Mouse (Mus musculus) adrenal gland, adult 18-20 months (tissue): ENCODE results near the gene Olfr1459. TPM values are rescaled to one million over a fixed set of nuclear protein-coding genes. Genes with fewer than 3 reads are reported as not detected.

ENCODE experiments used
- DNase-seq, 2 experiments: peaks; one replicate each; pipeline ENCODE4 v3.0.0; 2021 to 2022; ENCODE audit warnings: low spot score in 2 of 2
- long read RNA-seq, 2 experiments: library from polyadenylated mRNA; stranded (forward); transcript quantifications; one replicate each; pipeline ENCODE4 v2.0.0; 2021
- total RNA-seq, 2 experiments: library from RNA; stranded (reverse); gene quantifications; 1 replicate in 1 of 2; 2 replicates in 1 of 2; pipeline ENCODE4 v1.2.3; 2021

Gene Olfr1459
- total RNA-seq, result under 1 TPM; 0.03 TPM
- long read RNA-seq, experiment 1, result 0 reads
- long read RNA-seq, experiment 2, result 0 reads

DNA sequence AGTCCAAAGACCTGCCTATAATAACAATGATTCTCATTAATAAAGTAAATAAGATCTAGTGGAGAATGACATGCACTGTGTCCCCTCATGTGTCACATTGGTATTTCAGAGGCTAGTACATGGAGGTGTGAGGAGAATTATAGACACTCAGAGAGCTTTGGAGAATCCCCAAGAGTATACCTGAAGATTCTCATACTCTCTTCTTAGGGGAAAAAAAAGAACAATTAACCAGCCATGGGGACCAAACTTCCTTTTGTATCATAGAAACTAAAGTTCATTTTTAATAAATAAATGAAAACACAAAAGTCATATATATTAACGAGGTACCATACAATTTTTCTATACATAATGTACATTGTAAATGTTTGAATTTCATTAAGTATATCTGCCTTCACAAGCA is at the start of gene Olfr1459:
TSS of gene Olfr1459 (minus strand) at position 101 of the 400 bp plus-strand sequence.
- no peak for DNase-seq

GRCm38 (mm10) chr19:13185434-13185833 is 36.1 kb upstream of the Olfr1459 start, which contains the start of gene Olfr1462:
Gene Olfr1462 (plus strand): TSS chr19:13185734.
- no peak for DNase-seq

DNA sequence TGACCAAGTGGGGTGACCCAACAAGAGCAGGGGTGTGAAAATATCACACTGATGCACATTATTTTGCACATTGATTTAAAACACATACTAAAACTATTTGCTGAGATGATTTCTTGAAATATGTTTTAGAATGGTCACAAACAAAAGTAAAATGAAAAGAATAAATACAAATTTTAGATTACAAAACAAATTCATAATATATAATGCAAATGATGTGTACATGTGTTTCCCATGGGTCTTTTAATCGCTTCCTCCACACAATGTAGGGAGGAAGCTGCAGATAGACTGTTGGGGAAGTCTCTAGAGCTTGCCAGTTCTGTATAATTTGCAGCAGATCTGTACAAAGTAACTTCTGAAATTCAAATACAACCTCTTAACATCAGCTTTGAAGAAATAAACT is 13.4 kb upstream of the Olfr1459 start, which contains the start of gene Olfr1461:
TSS of gene Olfr1461 (plus strand) at position 301 of the 400 bp plus-strand sequence.
- no peak for DNase-seq

DNA sequence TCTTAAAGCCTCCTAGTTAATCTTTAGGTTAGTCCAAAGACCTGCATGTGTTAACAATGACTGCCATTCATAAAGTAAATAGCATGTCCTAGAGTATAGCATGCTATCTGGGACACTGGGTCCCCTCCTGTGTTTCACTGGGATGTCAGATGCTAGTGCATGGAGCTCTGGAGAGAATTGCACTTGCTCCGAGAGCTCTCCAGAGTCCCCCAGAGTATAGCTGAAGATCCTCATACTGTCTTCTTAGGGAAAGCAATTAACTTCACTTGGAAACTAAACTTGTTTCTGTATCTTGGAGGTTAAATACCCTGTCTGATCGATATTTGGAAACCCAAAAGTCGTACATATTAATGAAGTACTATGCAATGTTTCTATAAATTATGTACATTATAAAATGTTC is 42.7 kb downstream of the Olfr1459 start, which contains the start of gene Olfr1458:
TSS of gene Olfr1458 (minus strand) at position 101 of the 400 bp plus-strand sequence.
- no peak for DNase-seq

GRCm38 (mm10) chr19:13097791-13098190 is 51.6 kb downstream of the Olfr1459 start, which contains the start of gene Olfr1457:
Gene Olfr1457 (minus strand): TSS chr19:13097891.
- no peak for DNase-seq

DNA sequence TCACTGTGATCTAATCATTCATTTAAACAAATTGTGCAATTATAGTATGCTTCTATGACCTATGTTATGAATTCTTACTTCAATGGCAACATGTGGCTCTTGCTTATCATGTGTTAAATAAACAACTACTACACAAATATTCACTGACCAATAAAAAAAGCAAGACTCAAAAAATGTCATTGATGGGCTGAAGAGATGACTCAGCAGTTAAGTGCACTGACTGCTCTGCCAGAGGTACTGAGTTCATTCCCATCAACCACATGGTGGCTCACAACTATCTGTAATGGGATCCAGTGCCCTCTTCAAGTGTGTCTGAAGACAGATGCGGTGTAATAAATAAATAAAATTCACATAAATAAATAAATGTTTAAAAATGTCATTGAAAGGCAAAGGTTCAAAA is 55.4 kb downstream of the Olfr1459 start:
- DNase-seq, result no peak

Other genes starting within 250 kb of the Olfr1459 start
- gene Olfr1447, start 245.8 kb downstream of the Olfr1459 start, total RNA-seq, result not detected
- not detected for gene Olfr1448, start 225.1 kb downstream of the Olfr1459 start, total RNA-seq
- gene Olfr1449, start 218.7 kb downstream of the Olfr1459 start, total RNA-seq, result not detected
- not detected for gene Olfr1450, start 199.3 kb downstream of the Olfr1459 start, total RNA-seq
- gene Olfr1451, start 154.5 kb downstream of the Olfr1459 start, total RNA-seq, result not detected
- gene Olfr1453, start 121.2 kb downstream of the Olfr1459 start, total RNA-seq, result not detected
- not detected for gene Olfr1454, start 88.9 kb downstream of the Olfr1459 start, total RNA-seq
- gene Olfr1457, start 51.7 kb downstream of the Olfr1459 start, total RNA-seq, result not detected
- not detected for gene Olfr1458, start 42.8 kb downstream of the Olfr1459 start, total RNA-seq
- gene Olfr1461, start 13.5 kb upstream of the Olfr1459 start, total RNA-seq, result not detected
- not detected for gene Olfr1462, start 36.2 kb upstream of the Olfr1459 start, total RNA-seq
- gene Olfr1463, start 81.8 kb upstream of the Olfr1459 start, total RNA-seq, result not detected
- gene Olfr1465, start 166.0 kb upstream of the Olfr1459 start, total RNA-seq, result not detected
- gene Olfr1466, start 189.3 kb upstream of the Olfr1459 start, total RNA-seq, result not detected
- gene Olfr1467, start 212.7 kb upstream of the Olfr1459 start, total RNA-seq, result not detected